Mouse (Mus musculus) layer of hippocampus, postnatal 36 days (tissue): ENCODE results near the gene Shh. TPM values are rescaled to one million over a fixed set of nuclear protein-coding genes. Genes with fewer than 3 reads are reported as not detected.
A peak's percentile ranks its signal among the peaks of the same experiment; 100 is the strongest.

Experiments used
- DNase-seq, 2 experiments: peaks; one replicate each; pipeline ENCODE4 v3.0.0; 2022
- total RNA-seq, 2 experiments: library from RNA; stranded (reverse); gene quantifications; 2 replicates each; pipeline ENCODE4 v1.2.3; 2021

Gene Shh
- total RNA-seq = 1 to 10 TPM; 1.1 to 1.7 TPM

DNA sequence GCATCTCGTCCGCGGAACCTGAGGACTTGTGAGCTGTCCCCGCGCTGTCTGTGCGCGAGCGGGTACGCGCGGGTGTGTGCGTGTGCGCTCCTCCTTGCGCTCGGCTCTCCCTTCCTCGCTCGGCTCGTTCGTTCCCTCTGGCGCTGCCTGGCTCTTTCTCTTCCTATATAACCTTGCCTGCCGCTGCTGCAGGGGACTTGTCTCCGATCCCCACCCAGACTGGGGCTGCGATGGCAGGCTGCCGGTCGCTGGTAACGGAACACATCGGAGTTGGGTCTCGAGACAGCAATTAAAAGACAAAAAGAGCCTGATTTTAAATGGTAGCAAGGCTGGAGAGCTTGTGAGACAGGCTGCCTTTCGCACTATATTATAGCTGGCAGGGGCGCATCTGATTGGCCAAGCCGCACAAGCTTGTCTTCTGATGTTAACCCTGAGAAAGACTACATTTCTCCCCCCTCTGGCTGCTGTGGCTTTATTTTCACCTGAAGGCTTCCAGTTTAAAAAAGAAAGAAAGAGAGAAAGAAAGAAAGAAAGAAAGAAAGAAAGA lies at the start of gene Shh:
Gene Shh, minus strand, starts transcription at position 497 of the 547 bp plus-strand sequence.
- peak; percentile 31 to 34 for DNase-seq

DNA sequence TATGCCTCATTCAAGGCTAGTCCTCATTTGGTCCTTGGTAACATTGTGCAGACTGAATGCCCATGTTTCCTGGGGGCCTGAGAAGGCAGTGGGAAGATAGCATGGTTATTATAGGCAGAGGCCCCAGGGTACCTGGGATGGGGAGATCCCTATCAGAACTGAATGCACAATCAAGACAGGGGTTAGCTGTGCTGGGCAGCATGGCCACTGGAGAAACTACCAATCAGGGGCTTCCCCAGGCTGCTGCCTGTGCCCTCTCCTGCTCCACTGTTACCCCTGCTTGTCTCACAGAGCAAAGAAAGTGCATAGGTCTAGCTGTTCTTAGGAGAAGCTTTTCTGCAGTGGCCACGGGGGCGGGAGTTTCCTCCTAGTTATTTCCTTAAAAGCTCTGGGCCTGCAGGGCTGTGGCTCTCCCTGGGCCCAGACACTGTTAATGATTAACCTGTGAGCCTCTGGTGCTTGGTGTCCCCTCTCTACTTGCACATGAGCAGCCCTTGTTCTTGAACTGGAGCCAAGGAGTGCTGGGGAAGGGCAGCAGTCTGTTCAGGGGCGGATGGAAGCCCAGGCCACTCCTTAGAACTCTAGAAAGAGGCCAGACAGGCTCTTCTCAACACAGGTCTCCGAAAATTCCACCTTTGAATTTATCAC lies 33.9 kb upstream of the Shh start:
- no peak for DNase-seq

GRCm38 (mm10) chr5:28498846-28499245 lies 31.8 kb upstream of the Shh start:
- DNase-seq = no peak

- DNase-seq = no peak
Measured at GRCm38 (mm10) chr5:28495712-28496650, 28.9 kb upstream of the Shh start.

- DNase-seq = no peak
Measured at GRCm38 (mm10) chr5:28493550-28493949, 26.5 kb upstream of the Shh start.

GRCm38 (mm10) chr5:28482991-28483390 lies 15.9 kb upstream of the Shh start:
- DNase-seq = no peak

- DNase-seq = no peak
Measured at GRCm38 (mm10) chr5:28481730-28482129, 14.7 kb upstream of the Shh start.

DNA sequence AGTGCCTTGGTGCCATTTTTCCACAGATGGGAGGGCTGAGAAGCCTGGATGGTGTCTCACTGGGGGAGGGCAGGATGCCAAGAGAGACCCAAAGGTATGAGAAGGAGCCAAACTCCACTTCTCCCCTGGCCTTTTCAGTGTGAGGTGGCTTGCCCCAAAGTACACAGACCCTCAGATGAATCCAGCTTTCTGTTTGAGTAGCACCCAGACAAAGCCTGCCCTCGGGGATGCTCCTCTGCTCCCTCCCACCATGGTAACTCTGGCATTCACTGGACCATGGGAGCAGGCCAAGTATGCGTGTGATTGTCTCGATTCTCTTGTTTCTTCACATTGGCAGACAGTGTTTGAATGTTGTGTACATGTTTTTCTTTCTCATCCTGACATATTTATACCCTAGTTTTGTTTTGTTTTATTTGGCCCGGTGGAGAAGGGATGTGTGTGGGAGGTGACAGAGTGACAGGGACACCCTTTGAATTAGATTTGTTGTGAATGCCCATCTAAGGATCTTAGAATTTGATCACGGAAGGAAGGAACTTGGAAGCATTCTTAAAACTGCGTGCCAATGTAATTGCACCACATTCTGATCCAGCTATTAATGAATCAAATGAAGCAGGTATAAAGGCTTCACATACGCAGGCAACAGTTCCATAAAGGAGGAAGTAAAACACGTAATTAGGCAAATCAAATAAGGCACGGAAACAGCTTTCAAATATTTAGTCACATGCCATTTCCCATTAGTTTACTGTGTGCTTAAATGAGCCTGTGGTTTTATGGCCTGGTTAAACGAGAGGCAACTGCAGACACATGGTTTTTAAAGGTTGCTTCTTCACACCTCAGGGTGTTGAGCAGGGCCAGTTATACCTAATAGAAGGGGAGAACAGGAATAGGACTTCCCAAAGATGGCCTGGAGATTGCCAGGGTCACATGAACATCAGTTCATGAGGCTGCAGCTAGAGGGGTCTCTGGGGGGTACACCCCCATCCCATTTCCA lies 9.6 kb upstream of the Shh start:
- DNase-seq = no peak

- DNase-seq = no peak
Measured at GRCm38 (mm10) chr5:28473556-28473955, 6.5 kb upstream of the Shh start.

GRCm38 (mm10) chr5:28469525-28470202 lies 2.6 kb upstream of the Shh start:
- DNase-seq = peak; percentile 51

DNA sequence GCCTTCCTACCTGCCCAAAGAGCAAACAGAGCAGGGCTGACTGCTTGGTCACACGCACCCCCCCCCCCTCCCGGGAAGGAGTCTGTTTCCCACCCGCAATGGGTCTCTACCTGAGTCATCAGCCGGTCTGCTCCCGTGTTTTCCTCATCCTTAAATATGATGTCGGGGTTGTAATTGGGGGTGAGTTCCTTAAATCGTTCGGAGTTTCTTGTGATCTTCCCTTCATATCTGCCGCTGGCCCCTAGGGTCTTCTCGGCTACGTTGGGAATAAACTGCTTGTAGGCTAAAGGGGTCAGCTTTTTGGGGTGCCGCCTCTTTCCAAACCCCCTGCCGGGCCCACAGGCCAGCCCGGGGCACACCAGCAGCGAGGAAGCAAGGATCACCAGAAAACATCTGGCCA lies 705 bp downstream of the Shh start:
- DNase-seq = peak in 1 of 2 experiments; percentile 6

DNA sequence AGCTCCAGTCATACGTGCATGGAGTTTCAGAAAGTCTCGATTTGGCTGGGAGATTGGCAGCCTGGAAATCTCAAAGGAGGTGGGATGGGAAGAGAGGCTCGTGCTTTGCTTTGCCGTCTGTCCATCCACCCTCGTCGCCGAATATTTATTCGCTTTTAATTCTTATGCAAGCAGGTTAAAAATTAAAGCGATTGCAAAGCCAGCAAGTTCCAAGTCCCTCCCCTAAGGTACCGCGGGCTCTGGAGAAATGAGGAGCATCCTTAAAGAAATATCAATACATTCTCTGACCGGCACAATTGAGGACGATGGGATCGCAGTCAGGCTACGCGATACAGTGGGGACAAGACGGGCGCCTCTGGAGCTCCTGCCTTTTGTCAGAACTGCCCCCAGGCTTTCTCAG lies 1.5 kb downstream of the Shh start:
- DNase-seq = no peak

DNA sequence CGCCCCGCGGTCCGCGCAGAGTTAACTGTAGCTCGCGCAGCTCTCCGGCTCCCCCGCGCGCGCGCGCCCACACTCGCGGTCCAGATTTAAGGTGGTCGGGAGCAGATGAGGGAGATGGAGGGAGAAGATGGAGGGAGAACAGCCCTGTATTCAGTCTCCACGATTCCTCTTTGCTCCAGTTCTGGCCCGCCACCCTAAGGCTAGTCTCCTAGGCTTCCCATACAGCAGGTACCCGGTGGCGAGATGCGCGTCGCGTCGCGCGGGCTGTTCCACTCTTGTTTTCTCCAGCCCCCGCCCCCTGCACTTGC lies 2.0 kb downstream of the Shh start:
- peak; percentile 52 to 63 for DNase-seq

- DNase-seq = peak; percentile 20 to 21
Measured at GRCm38 (mm10) chr5:28464361-28465098, 2.5 kb downstream of the Shh start.

GRCm38 (mm10) chr5:28463656-28464055 lies 3.4 kb downstream of the Shh start:
- DNase-seq = no peak

- DNase-seq = no peak
Measured at GRCm38 (mm10) chr5:28462741-28463590, 4.1 kb downstream of the Shh start.

DNA sequence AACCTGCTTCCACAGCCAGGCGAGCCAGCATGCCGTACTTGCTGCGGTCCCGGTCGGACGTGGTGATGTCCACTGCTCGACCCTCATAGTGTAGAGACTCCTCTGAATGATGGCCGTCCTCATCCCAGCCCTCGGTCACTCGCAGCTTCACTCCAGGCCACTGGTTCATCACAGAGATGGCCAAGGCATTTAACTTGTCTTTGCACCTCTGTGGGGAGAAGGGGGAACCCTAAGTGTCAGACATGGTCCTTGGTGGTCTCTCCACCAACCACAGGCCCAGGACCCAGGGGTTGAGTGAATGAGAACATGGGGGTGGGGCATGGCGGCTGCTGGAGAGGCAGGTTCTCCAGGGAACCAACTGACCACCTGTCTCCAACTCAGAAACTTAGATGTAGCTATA lies 5.7 kb downstream of the Shh start:
- no peak for DNase-seq

- no peak for DNase-seq
Measured at GRCm38 (mm10) chr5:28460556-28461350, 6.3 kb downstream of the Shh start.
